Mouse (Mus musculus): ENCODE results near the gene Hectd1. TPM values are rescaled to one million over a fixed set of nuclear protein-coding genes. Genes with fewer than 3 reads are reported as not detected.

Hectd1 gene
- polyA plus RNA-seq, 1 experiment from 2014 or later = 31.3 TPM

GRCm38 (mm10) chr12:51830077-51830402 is 704 bp upstream of the Hectd1 start:
- peak overlapping the region; percentile 97 for H3K4me3 ChIP-seq (ENCODE audit: low read length)
- ATAC-seq = no peak
- H3K27ac ChIP-seq (ENCODE audit: low read depth, low read length) = peak overlapping the region; percentile 99
- WGBS = 0% methylated on average over 12 of the region's 12 CpGs
- H3K9ac ChIP-seq (ENCODE audit: low read depth, low read length) = peak overlapping the region; percentile 100
- H3K9me3 ChIP-seq (ENCODE audit: control insufficient read depth, low read length) = no peaks in the 10 kb centered on the region
- peaks cover under 1% of the 10 kb centered on the region; the same call in 1 of the 2 replicates for H3K36me3 ChIP-seq (ENCODE audit: control insufficient read depth, insufficient read depth, low read length)
- H3K4me2 ChIP-seq (ENCODE audit: low read length) = peak overlapping the region; percentile 64
- H3K4me1 ChIP-seq (ENCODE audit: control insufficient read depth, insufficient read depth, low read depth, low read length) = peaks cover 19% of the 10 kb centered on the region
- no peaks in the 10 kb centered on the region for H3K27me3 ChIP-seq (replicated peaks; ENCODE audit: control insufficient read depth, insufficient read depth, low read length)

GRCm38 (mm10) chr12:51828716-51829289 is 533 bp downstream of the Hectd1 start:
- peak overlapping the region; percentile 99 for H3K27ac ChIP-seq (ENCODE audit: low read depth, low read length)
- H3K9me3 ChIP-seq (ENCODE audit: control insufficient read depth, low read length) = no peaks in the 10 kb centered on the region
- under 1% methylated on average over 63 of the region's 66 CpGs for WGBS
- peak overlapping the region; percentile 64 for H3K4me2 ChIP-seq (ENCODE audit: low read length)
- peaks cover 4% of the 10 kb centered on the region; the same call in 1 of the 2 replicates for H3K36me3 ChIP-seq (ENCODE audit: control insufficient read depth, insufficient read depth, low read length)
- peaks cover 19% of the 10 kb centered on the region for H3K4me1 ChIP-seq (ENCODE audit: control insufficient read depth, insufficient read depth, low read depth, low read length)
- H3K4me3 ChIP-seq (ENCODE audit: low read length) = peak overlapping the region; percentile 97
- H3K27me3 ChIP-seq (replicated peaks; ENCODE audit: control insufficient read depth, insufficient read depth, low read length) = no peaks in the 10 kb centered on the region
- H3K9ac ChIP-seq (ENCODE audit: low read depth, low read length) = peak overlapping the region; percentile 100
- ATAC-seq = peak; percentile 5; the same call in 1 of the 2 replicates

GRCm38 (mm10) chr12:51827958-51828650 is 1.2 kb downstream of the Hectd1 start:
- Histone ChIP-seq H3K4me3 (ENCODE audit: low read length) (peak overlapping the region; percentile 97), H3K4me1 (ENCODE audit: control insufficient read depth, insufficient read depth, low read depth, low read length) (peaks cover 19% of the 10 kb centered on the region), H3K27me3 (replicated peaks; ENCODE audit: control insufficient read depth, insufficient read depth, low read length) (no peaks in the 10 kb centered on the region), H3K9ac (ENCODE audit: low read depth, low read length) (peak overlapping the region; percentile 100), H3K36me3 (ENCODE audit: control insufficient read depth, insufficient read depth, low read length) (peaks cover 4% of the 10 kb centered on the region; the same call in 1 of the 2 replicates), H3K4me2 (ENCODE audit: low read length) (peak overlapping the region; percentile 64), H3K27ac (ENCODE audit: low read depth, low read length) (peak overlapping the region; percentile 99), H3K9me3 (ENCODE audit: control insufficient read depth, low read length) (no peaks in the 10 kb centered on the region)
- WGBS = 33% methylated on average over 6 of the region's 6 CpGs
- ATAC-seq = no peak

GRCm38 (mm10) chr12:51825338-51825737 is 4.0 kb downstream of the Hectd1 start:
- no peak overlapping the region for H3K9ac ChIP-seq (ENCODE audit: low read depth, low read length)
- no peak overlapping the region for H3K4me2 ChIP-seq (ENCODE audit: low read length)
- H3K27ac ChIP-seq (ENCODE audit: low read depth, low read length) = no peak overlapping the region
- WGBS = 82% methylated on average over 2 of the region's 2 CpGs
- no peaks in the 10 kb centered on the region for H3K27me3 ChIP-seq (replicated peaks; ENCODE audit: control insufficient read depth, insufficient read depth, low read length)
- no peak overlapping the region for H3K4me3 ChIP-seq (ENCODE audit: low read length)
- no peaks in the 10 kb centered on the region for H3K9me3 ChIP-seq (ENCODE audit: control insufficient read depth, low read length)
- peaks cover 4% of the 10 kb centered on the region; the same call in 1 of the 2 replicates for H3K36me3 ChIP-seq (ENCODE audit: control insufficient read depth, insufficient read depth, low read length)
- no peak for ATAC-seq
- peaks cover 18% of the 10 kb centered on the region for H3K4me1 ChIP-seq (ENCODE audit: control insufficient read depth, insufficient read depth, low read depth, low read length)

- Histone ChIP-seq H3K4me1 (ENCODE audit: control insufficient read depth, insufficient read depth, low read depth, low read length) (peaks cover 14% of the 10 kb centered on the region), H3K36me3 (ENCODE audit: control insufficient read depth, insufficient read depth, low read length) (peaks cover 4% of the 10 kb centered on the region; the same call in 1 of the 2 replicates), H3K9ac (ENCODE audit: low read depth, low read length) (no peak overlapping the region), H3K4me2 (ENCODE audit: low read length) (no peak overlapping the region), H3K9me3 (ENCODE audit: control insufficient read depth, low read length) (no peaks in the 10 kb centered on the region), H3K4me3 (ENCODE audit: low read length) (no peak overlapping the region), H3K27me3 (replicated peaks; ENCODE audit: control insufficient read depth, insufficient read depth, low read length) (no peaks in the 10 kb centered on the region), H3K27ac (ENCODE audit: low read depth, low read length) (no peak overlapping the region)
- 66% methylated on average over 5 of the region's 5 CpGs for WGBS
- no peak for ATAC-seq
These were observed 6.0 kb downstream of the Hectd1 start for GRCm38 (mm10) chr12:51823311-51823710.

GRCm38 (mm10) chr12:51822861-51823260 is 6.5 kb downstream of the Hectd1 start:
- H3K4me3 ChIP-seq (ENCODE audit: low read length) = no peak overlapping the region
- no peak overlapping the region for H3K27ac ChIP-seq (ENCODE audit: low read depth, low read length)
- no peak for ATAC-seq
- WGBS = 68% methylated on average over 2 of the region's 2 CpGs
- H3K27me3 ChIP-seq (replicated peaks; ENCODE audit: control insufficient read depth, insufficient read depth, low read length) = no peaks in the 10 kb centered on the region
- H3K9ac ChIP-seq (ENCODE audit: low read depth, low read length) = no peak overlapping the region
- no peak overlapping the region for H3K4me2 ChIP-seq (ENCODE audit: low read length)
- H3K4me1 ChIP-seq (ENCODE audit: control insufficient read depth, insufficient read depth, low read depth, low read length) = peaks cover 11% of the 10 kb centered on the region
- no peaks in the 10 kb centered on the region for H3K9me3 ChIP-seq (ENCODE audit: control insufficient read depth, low read length)
- peaks cover 4% of the 10 kb centered on the region; the same call in 1 of the 2 replicates for H3K36me3 ChIP-seq (ENCODE audit: control insufficient read depth, insufficient read depth, low read length)

- H3K27me3 ChIP-seq (replicated peaks; ENCODE audit: control insufficient read depth, insufficient read depth, low read length) = no peaks in the 10 kb centered on the region
- peaks cover 4% of the 10 kb centered on the region for H3K4me1 ChIP-seq (ENCODE audit: control insufficient read depth, insufficient read depth, low read depth, low read length)
- no peak overlapping the region for H3K4me2 ChIP-seq (ENCODE audit: low read length)
- no peaks in the 10 kb centered on the region for H3K9me3 ChIP-seq (ENCODE audit: control insufficient read depth, low read length)
- H3K9ac ChIP-seq (ENCODE audit: low read depth, low read length) = no peak overlapping the region
- H3K36me3 ChIP-seq (ENCODE audit: control insufficient read depth, insufficient read depth, low read length) = peaks cover 4% of the 10 kb centered on the region; the same call in 1 of the 2 replicates
- ATAC-seq = no peak
- H3K27ac ChIP-seq (ENCODE audit: low read depth, low read length) = no peak overlapping the region
- H3K4me3 ChIP-seq (ENCODE audit: low read length) = no peak overlapping the region
- 55% methylated on average over 3 of the region's 3 CpGs for WGBS
These were observed 7.1 kb downstream of the Hectd1 start for GRCm38 (mm10) chr12:51822236-51822635.

GRCm38 (mm10) chr12:51821256-51821655 is 8.1 kb downstream of the Hectd1 start:
- Histone ChIP-seq H3K9ac (ENCODE audit: low read depth, low read length) (no peak overlapping the region), H3K4me1 (ENCODE audit: control insufficient read depth, insufficient read depth, low read depth, low read length) (no peaks in the 10 kb centered on the region), H3K9me3 (ENCODE audit: control insufficient read depth, low read length) (no peaks in the 10 kb centered on the region), H3K4me2 (ENCODE audit: low read length) (no peak overlapping the region), H3K27ac (ENCODE audit: low read depth, low read length) (no peak overlapping the region), H3K4me3 (ENCODE audit: low read length) (no peak overlapping the region), H3K27me3 (replicated peaks; ENCODE audit: control insufficient read depth, insufficient read depth, low read length) (no peaks in the 10 kb centered on the region), H3K36me3 (ENCODE audit: control insufficient read depth, insufficient read depth, low read length) (peaks cover 4% of the 10 kb centered on the region; the same call in 1 of the 2 replicates)
- 48% methylated on average over 2 of the region's 2 CpGs for WGBS
- no peak for ATAC-seq

- Histone ChIP-seq H3K9me3 (ENCODE audit: control insufficient read depth, low read length) (no peaks in the 10 kb centered on the region; the same call in 1 of the 2 replicates), H3K4me3 (ENCODE audit: low read length) (no peak overlapping the region), H3K36me3 (ENCODE audit: control insufficient read depth, insufficient read depth, low read length) (peaks cover 3% of the 10 kb centered on the region; the same call in 1 of the 2 replicates), H3K4me1 (ENCODE audit: control insufficient read depth, insufficient read depth, low read depth, low read length) (no peaks in the 10 kb centered on the region), H3K9ac (ENCODE audit: low read depth, low read length) (no peak overlapping the region), H3K27me3 (replicated peaks; ENCODE audit: control insufficient read depth, insufficient read depth, low read length) (no peaks in the 10 kb centered on the region), H3K27ac (ENCODE audit: low read depth, low read length) (no peak overlapping the region), H3K4me2 (ENCODE audit: low read length) (no peak overlapping the region)
- 98% methylated on average over 4 of the region's 4 CpGs for WGBS
- ATAC-seq = no peak
These were observed 9.3 kb downstream of the Hectd1 start for GRCm38 (mm10) chr12:51819951-51820498.

All from hindbrain, embryonic 16.5 days (tissue).